In genomic region chr1:36083554-36083953, GRCm38 (mm10) we compare ENCODE assay signal across 17 mouse cellular contexts.
"Had no signal": no experiment of that assay in that cellular context is flagged by ENCODE, and none has a peak within 500 bp of the region (broad histone marks: within the 10 kb centered on the region; RNA-seq: fewer than 3 reads in every experiment).

No protein-coding gene starts in this region.

- H3K4me3 ChIP-seq: hindbrain, embryonic 12.5 days; limb, embryonic 13.5 days; midbrain, embryonic 12.5 days; neural tube, embryonic 13.5 days; stomach, embryonic 15.5 days had no signal

- H3K27ac ChIP-seq: hindbrain, embryonic 12.5 days; limb, embryonic 13.5 days; midbrain, embryonic 12.5 days; neural tube, embryonic 13.5 days; stomach, embryonic 15.5 days had no signal

- H3K27me3 ChIP-seq: hindbrain, embryonic 12.5 days; limb, embryonic 13.5 days; midbrain, embryonic 12.5 days; neural tube, embryonic 13.5 days; stomach, embryonic 15.5 days had no signal

- DNase-seq: kidney, adult 18-20 months; kidney, postnatal 4 days; layer of hippocampus, adult 9-11 months; layer of hippocampus, postnatal 36 days; lung, embryonic 14.5 days; retina, postnatal 1 day; right cerebral cortex, postnatal 4 days; thymus, postnatal 4 days had no signal

- H3K4me2 ChIP-seq: hindbrain, embryonic 12.5 days; limb, embryonic 13.5 days; liver, embryonic 11.5 days; lung, embryonic 14.5 days; midbrain, embryonic 12.5 days; neural tube, embryonic 13.5 days; stomach, embryonic 15.5 days had no signal

- ATAC-seq: hindbrain, embryonic 16.5 days; inflammation-experienced regulatory T-cells, adult 6 months; midbrain, embryonic 16.5 days had no signal

- H3K9ac ChIP-seq: hindbrain, embryonic 12.5 days; limb, embryonic 13.5 days; lung, embryonic 14.5 days; midbrain, embryonic 12.5 days; neural tube, embryonic 13.5 days; stomach, embryonic 15.5 days had no signal

- H3K9me3 ChIP-seq: hindbrain, embryonic 12.5 days; limb, embryonic 13.5 days; midbrain, embryonic 12.5 days; neural tube, embryonic 13.5 days; stomach, embryonic 15.5 days had no signal
